Mouse (Mus musculus) liver, adult 2 months (tissue): Measurements from ENCODE around the gene Aif1l.

ENCODE experiments used
- CTCF ChIP-seq: fragments of 200-500 bp; IDR thresholded peaks from 2 replicates; pipeline ENCODE4 v1.5.1; 2011; ENCODE audit warnings: low read depth, low read length, control low read depth
- POLR2A ChIP-seq: fragments of 200-500 bp; IDR thresholded peaks from 2 replicates; pipeline ENCODE4 v1.6.1; 2011; ENCODE audit warnings: low read length, control low read depth; ENCODE audit not compliant: insufficient read depth; ENCODE audit errors: extremely low read depth

- TF ChIP-seq CTCF (no peak), POLR2A (no peak)
Observed at GRCm38 (mm10) chr2:31952725-31953124, 2.8 kb downstream of the Aif1l start.
